Mouse (Mus musculus) thymus, adult 2 months (tissue): Measurements from ENCODE around the gene Arhgap23. TPM values are rescaled to one million over a fixed set of nuclear protein-coding genes. Genes with fewer than 3 reads are reported as not detected.
A peak's percentile ranks its signal among the peaks of the same experiment; 100 is the strongest.

ENCODE experiments used
- DNase-seq: peaks from one replicate; pipeline ENCODE4 v3.0.0; 2021
- H3K27ac ChIP-seq: fragments of 200-500 bp; 2 replicates; pipeline ENCODE4 v1.5.1; 2012; ENCODE audit warnings: low read length, control low read depth; ENCODE audit not compliant: control insufficient read depth, insufficient read depth
- H3K27me3 ChIP-seq: fragments of 200-500 bp; 2 replicates; pipeline ENCODE4 v1.6.1; 2012; ENCODE audit warnings: mild to moderate bottlenecking, low read length, moderate library complexity, mixed read lengths; ENCODE audit not compliant: control insufficient read depth, insufficient read depth
- H3K36me3 ChIP-seq: fragments of 200-500 bp; 2 replicates; pipeline ENCODE4 v1.6.1; 2012; ENCODE audit warnings: mild to moderate bottlenecking, low read length, moderate library complexity; ENCODE audit not compliant: control insufficient read depth, insufficient read depth
- H3K4me1 ChIP-seq: fragments of 200-500 bp; replicated peaks from 2 replicates; pipeline ENCODE4 v1.6.1; 2012; ENCODE audit warnings: low read length; ENCODE audit not compliant: control insufficient read depth, insufficient read depth
- H3K4me3 ChIP-seq: fragments of 200-500 bp; 2 replicates; pipeline ENCODE4 v1.5.1; 2012; ENCODE audit warnings: mild to moderate bottlenecking, low read length, control low read depth, moderate library complexity; ENCODE audit not compliant: control insufficient read depth, insufficient read depth
- CTCF ChIP-seq: fragments of 200-500 bp; IDR thresholded peaks from 2 replicates; pipeline ENCODE4 v1.5.1; 2012; ENCODE audit warnings: mild to moderate bottlenecking, control low read depth, low read length, moderate library complexity, borderline replicate concordance; ENCODE audit not compliant: control insufficient read depth, poor library complexity, insufficient read depth; ENCODE audit errors: extremely low read depth
- POLR2A ChIP-seq: fragments of 200-500 bp; IDR thresholded peaks from 2 replicates; pipeline ENCODE4 v1.6.1; 2012; ENCODE audit warnings: mild to moderate bottlenecking, low read length, control low read depth, moderate library complexity; ENCODE audit not compliant: control insufficient read depth, poor library complexity, insufficient read depth; ENCODE audit errors: extremely low read depth
- WGBS: fragments of 180-500 bp; shearing (Covaris S2); methylation state at CpG from one replicate; pipeline ENCODE4 v1.1.7; 2018; 5-methylcytosine and 5-hydroxymethylcytosine counted together
- polyA plus RNA-seq: library from polyadenylated mRNA; depleted of rRNA; stranded (reverse); fragments of >200 nt; gene quantifications from 2 replicates; pipeline ENCODE4 v1.2.3, GENCODE M21; 2012

Gene Arhgap23
- polyA plus RNA-seq, 1 experiment = 13.3 TPM

GRCm38 (mm10) chr11:97525313-97525712 lies 110.0 kb downstream of the Arhgap23 start:
- Histone ChIP-seq H3K36me3 (no peaks in the 10 kb centered on the region), H3K27ac (no peak overlapping the region), H3K27me3 (no peaks in the 10 kb centered on the region; the same call in 1 of the 2 replicates), H3K4me3 (no peak overlapping the region), H3K4me1 (no peaks in the 10 kb centered on the region)
- WGBS = 90% methylated on average over 6 of the region's 6 CpGs
- no peak for TF ChIP-seq CTCF
- no peak for TF ChIP-seq POLR2A
- no peak for DNase-seq

DNA sequence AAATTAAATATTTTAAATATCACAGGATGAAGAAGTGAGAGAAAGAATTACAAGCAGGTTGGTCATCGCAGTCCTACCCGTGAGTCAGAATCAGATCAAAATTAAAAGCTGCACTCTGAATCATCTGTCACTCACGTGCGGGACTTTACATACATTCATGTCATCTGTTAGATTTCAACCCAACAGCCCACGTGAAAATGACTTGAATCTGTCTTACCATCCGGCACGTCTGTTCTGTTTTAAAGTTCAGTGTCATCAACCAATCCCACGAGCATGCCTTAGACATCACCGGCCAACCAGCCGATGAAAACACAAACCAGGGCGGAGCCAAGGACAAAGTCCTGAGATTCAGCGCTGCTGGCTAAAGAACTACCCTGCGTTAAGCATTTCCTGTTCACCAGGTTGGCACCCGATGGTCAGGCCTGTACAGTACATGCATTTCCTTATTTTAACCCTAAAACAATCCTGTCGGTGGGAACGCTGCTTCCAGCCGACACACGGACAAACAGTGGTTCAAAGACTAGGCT lies 113.0 kb downstream of the Arhgap23 start:
- Histone ChIP-seq H3K27ac (no peak overlapping the region), H3K27me3 (no peaks in the 10 kb centered on the region; the same call in none of the 2 replicates), H3K4me1 (peaks cover 13% of the 10 kb centered on the region), H3K36me3 (no peaks in the 10 kb centered on the region), H3K4me3 (no peak overlapping the region)
- WGBS = 93% methylated on average over 18 of the region's 18 CpGs
- no peak for DNase-seq
- TF ChIP-seq POLR2A = no peak
- no peak for TF ChIP-seq CTCF

- peaks cover 22% of the 10 kb centered on the region for H3K4me1 ChIP-seq
- TF ChIP-seq POLR2A (no peak), CTCF (no peak)
- no peak overlapping the region for H3K27ac ChIP-seq
- no peaks in the 10 kb centered on the region for H3K36me3 ChIP-seq
- H3K27me3 ChIP-seq = peaks cover 15% of the 10 kb centered on the region
- WGBS = 73% methylated on average over 5 of the region's 6 CpGs
- H3K4me3 ChIP-seq = no peak overlapping the region
- DNase-seq = no peak
Observed at GRCm38 (mm10) chr11:97530069-97530468, 114.7 kb downstream of the Arhgap23 start.

DNA sequence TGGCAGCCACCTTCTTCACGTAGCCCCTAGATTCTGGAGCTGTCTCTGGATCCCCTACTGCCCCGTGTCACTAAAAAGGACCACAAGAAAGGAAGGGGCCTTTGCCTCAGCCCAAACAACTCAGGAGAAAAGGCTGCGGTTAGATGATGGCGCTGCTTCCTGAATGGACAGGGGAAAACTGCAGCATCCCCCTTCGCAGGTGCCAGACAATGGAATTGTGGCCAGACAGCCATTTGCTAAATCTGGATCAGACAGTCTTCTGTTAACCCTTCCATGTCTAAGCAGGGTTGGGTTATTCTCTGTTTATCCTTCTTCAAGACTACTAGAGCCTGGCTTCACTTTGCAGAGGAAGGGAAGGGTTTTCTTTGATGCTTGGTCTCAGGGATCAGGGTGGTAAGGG lies 115.6 kb downstream of the Arhgap23 start:
- Histone ChIP-seq H3K4me3 (no peak overlapping the region), H3K36me3 (no peaks in the 10 kb centered on the region), H3K27ac (no peak overlapping the region), H3K4me1 (peaks cover 23% of the 10 kb centered on the region), H3K27me3 (peaks cover 17% of the 10 kb centered on the region)
- DNase-seq = no peak
- no peak for TF ChIP-seq POLR2A
- no peak for TF ChIP-seq CTCF
- 54% methylated on average over 5 of the region's 5 CpGs for WGBS

GRCm38 (mm10) chr11:97531381-97532260 lies 116.3 kb downstream of the Arhgap23 start:
- peak; percentile 99 for TF ChIP-seq CTCF
- no peak for TF ChIP-seq POLR2A
- no peaks in the 10 kb centered on the region for H3K36me3 ChIP-seq
- H3K4me3 ChIP-seq = peak overlapping the region; percentile 56
- 9% methylated on average over 46 of the region's 46 CpGs for WGBS
- peaks cover 20% of the 10 kb centered on the region for H3K27me3 ChIP-seq
- H3K4me1 ChIP-seq = peaks cover 23% of the 10 kb centered on the region
- peak; percentile 91 for DNase-seq
- no peak overlapping the region for H3K27ac ChIP-seq

DNA sequence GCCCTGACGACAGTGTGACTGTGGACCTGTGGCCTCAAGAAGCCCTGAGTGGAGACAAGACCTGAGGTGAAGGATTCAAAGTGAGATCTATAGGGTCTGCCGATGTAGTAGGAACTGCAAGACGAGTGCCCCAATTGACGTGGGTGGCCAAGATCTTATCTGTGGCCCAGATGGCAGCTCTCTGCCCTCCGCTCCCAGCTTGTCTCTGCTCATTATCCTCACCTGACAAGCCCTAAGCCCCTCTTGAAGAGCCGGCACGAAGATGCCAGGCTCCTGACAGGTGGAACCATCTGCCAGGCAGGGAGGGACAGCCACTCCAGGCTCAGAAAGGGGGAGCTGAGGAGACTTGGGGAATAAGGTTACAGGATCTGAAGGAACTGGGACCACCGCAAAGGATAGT lies 117.0 kb downstream of the Arhgap23 start:
- no peaks in the 10 kb centered on the region for H3K36me3 ChIP-seq
- WGBS = 5% methylated on average over 8 of the region's 8 CpGs
- peaks cover 25% of the 10 kb centered on the region for H3K27me3 ChIP-seq
- TF ChIP-seq CTCF = no peak
- no peak for TF ChIP-seq POLR2A
- peak; percentile 9 for DNase-seq
- H3K27ac ChIP-seq = no peak overlapping the region
- H3K4me1 ChIP-seq = peaks cover 27% of the 10 kb centered on the region
- H3K4me3 ChIP-seq = no peak overlapping the region
